Mouse (Mus musculus): ENCODE data around the gene Zp1. TPM values are rescaled to one million over a fixed set of nuclear protein-coding genes. Genes with fewer than 3 reads are reported as not detected.

Zp1 gene
- polyA plus RNA-seq, 1 experiment from 2014 or later: not detected

- Histone ChIP-seq H3K4me3 (ENCODE audit: low read depth, low read length) (no peak overlapping the region), H3K36me3 (replicated peaks; ENCODE audit: control insufficient read depth, insufficient read depth, low read depth, low read length) (0 out of 2 replicates have a peak, but pooled peaks cover under 1% of the 10 kb centered on the region), H3K27ac (replicated peaks; ENCODE audit: low read depth, low read length) (no peak overlapping the region), H3K27me3 (ENCODE audit: control insufficient read depth, insufficient read depth, low read length) (no peaks in the 10 kb centered on the region), H3K9me3 (replicated peaks; ENCODE audit: control insufficient read depth, low read length) (no peaks in the 10 kb centered on the region), H3K9ac (replicated peaks; ENCODE audit: low read length) (no peak overlapping the region), H3K4me2 (ENCODE audit: low read depth, low read length) (no peak overlapping the region), H3K4me1 (ENCODE audit: control insufficient read depth, insufficient read depth, low read length) (no peaks in the 10 kb centered on the region; the same call in 1 of the 2 replicates)
- no peak for DNase-seq (ENCODE audit: low spot score)
- 56% methylated on average over 3 of the region's 3 CpGs for WGBS
- no peak for ATAC-seq (replicated peaks; ENCODE audit: insufficient number of reproducible peaks, low FRiP score, low TSS enrichment, low read depth)
Measured at GRCm38 (mm10) chr19:10938771-10939170, 18.3 kb upstream of the Zp1 start.

GRCm38 (mm10) chr19:10937110-10937563 is 16.7 kb upstream of the Zp1 start, which contains the start of gene Ptgdr2:
TSS of gene Ptgdr2 (plus strand) at chr19:10937160.
- H3K9ac ChIP-seq (replicated peaks; ENCODE audit: low read length): no peak within 1 kb of the TSS
- no peak for ATAC-seq (replicated peaks; ENCODE audit: insufficient number of reproducible peaks, low FRiP score, low TSS enrichment, low read depth)
- H3K9me3 ChIP-seq (replicated peaks; ENCODE audit: control insufficient read depth, low read length): no peaks in the 10 kb centered on the region
- H3K27me3 ChIP-seq (ENCODE audit: control insufficient read depth, insufficient read depth, low read length): no peaks in the 10 kb centered on the region
- no peak within 1 kb of the TSS for H3K4me3 ChIP-seq (ENCODE audit: low read depth, low read length)
- H3K4me1 ChIP-seq (ENCODE audit: control insufficient read depth, insufficient read depth, low read length): no peaks in the 10 kb centered on the region; the same call in 1 of the 2 replicates
- DNase-seq (ENCODE audit: low spot score): no peak
- no peak within 1 kb of the TSS for H3K27ac ChIP-seq (replicated peaks; ENCODE audit: low read depth, low read length)
- no peaks in the 10 kb centered on the region for H3K36me3 ChIP-seq (replicated peaks; ENCODE audit: control insufficient read depth, insufficient read depth, low read depth, low read length)
- no peak within 1 kb of the TSS for H3K4me2 ChIP-seq (ENCODE audit: low read depth, low read length)
- WGBS: 54% methylated on average over 5 of the region's 5 CpGs

GRCm38 (mm10) chr19:10936077-10936476 is 15.6 kb upstream of the Zp1 start:
- 88% methylated on average over 5 of the region's 5 CpGs for WGBS
- DNase-seq (ENCODE audit: low spot score) (no peak), ATAC-seq (replicated peaks; ENCODE audit: insufficient number of reproducible peaks, low FRiP score, low TSS enrichment, low read depth) (no peak)
- Histone ChIP-seq H3K4me3 (ENCODE audit: low read depth, low read length) (no peak overlapping the region), H3K4me2 (ENCODE audit: low read depth, low read length) (no peak overlapping the region), H3K9me3 (replicated peaks; ENCODE audit: control insufficient read depth, low read length) (no peaks in the 10 kb centered on the region), H3K27me3 (ENCODE audit: control insufficient read depth, insufficient read depth, low read length) (no peaks in the 10 kb centered on the region), H3K27ac (replicated peaks; ENCODE audit: low read depth, low read length) (no peak overlapping the region), H3K9ac (replicated peaks; ENCODE audit: low read length) (no peak overlapping the region), H3K36me3 (replicated peaks; ENCODE audit: control insufficient read depth, insufficient read depth, low read depth, low read length) (no peaks in the 10 kb centered on the region), H3K4me1 (ENCODE audit: control insufficient read depth, insufficient read depth, low read length) (no peaks in the 10 kb centered on the region; the same call in 1 of the 2 replicates)

GRCm38 (mm10) chr19:10935029-10935428 is 14.6 kb upstream of the Zp1 start:
- no peak for DNase-seq (ENCODE audit: low spot score)
- no peak overlapping the region for H3K4me3 ChIP-seq (ENCODE audit: low read depth, low read length)
- H3K36me3 ChIP-seq (replicated peaks; ENCODE audit: control insufficient read depth, insufficient read depth, low read depth, low read length): no peaks in the 10 kb centered on the region
- H3K9ac ChIP-seq (replicated peaks; ENCODE audit: low read length): no peak overlapping the region
- no peak overlapping the region for H3K27ac ChIP-seq (replicated peaks; ENCODE audit: low read depth, low read length)
- H3K4me2 ChIP-seq (ENCODE audit: low read depth, low read length): no peak overlapping the region
- H3K4me1 ChIP-seq (ENCODE audit: control insufficient read depth, insufficient read depth, low read length): no peaks in the 10 kb centered on the region
- 39% methylated on average over 5 of the region's 5 CpGs for WGBS
- ATAC-seq (replicated peaks; ENCODE audit: insufficient number of reproducible peaks, low FRiP score, low TSS enrichment, low read depth): no peak
- no peaks in the 10 kb centered on the region for H3K27me3 ChIP-seq (ENCODE audit: control insufficient read depth, insufficient read depth, low read length)
- H3K9me3 ChIP-seq (replicated peaks; ENCODE audit: control insufficient read depth, low read length): no peaks in the 10 kb centered on the region

- H3K27ac ChIP-seq (replicated peaks; ENCODE audit: low read depth, low read length): no peak overlapping the region
- no peaks in the 10 kb centered on the region for H3K27me3 ChIP-seq (ENCODE audit: control insufficient read depth, insufficient read depth, low read length)
- ATAC-seq (replicated peaks; ENCODE audit: insufficient number of reproducible peaks, low FRiP score, low TSS enrichment, low read depth): no peak
- H3K9me3 ChIP-seq (replicated peaks; ENCODE audit: control insufficient read depth, low read length): no peaks in the 10 kb centered on the region
- no peaks in the 10 kb centered on the region for H3K4me1 ChIP-seq (ENCODE audit: control insufficient read depth, insufficient read depth, low read length)
- no peaks in the 10 kb centered on the region for H3K36me3 ChIP-seq (replicated peaks; ENCODE audit: control insufficient read depth, insufficient read depth, low read depth, low read length)
- whole genome bisulfite sequencing: 77% methylated on average over 2 of the region's 2 CpGs
- H3K4me2 ChIP-seq (ENCODE audit: low read depth, low read length): no peak overlapping the region
- no peak overlapping the region for H3K9ac ChIP-seq (replicated peaks; ENCODE audit: low read length)
- no peak overlapping the region for H3K4me3 ChIP-seq (ENCODE audit: low read depth, low read length)
- no peak for DNase-seq (ENCODE audit: low spot score)
Measured at GRCm38 (mm10) chr19:10930641-10931040, 10.2 kb upstream of the Zp1 start.

- Histone ChIP-seq H3K9ac (replicated peaks; ENCODE audit: low read length) (no peak overlapping the region), H3K4me1 (ENCODE audit: control insufficient read depth, insufficient read depth, low read length) (no peaks in the 10 kb centered on the region), H3K9me3 (replicated peaks; ENCODE audit: control insufficient read depth, low read length) (no peaks in the 10 kb centered on the region), H3K4me3 (ENCODE audit: low read depth, low read length) (no peak overlapping the region), H3K27me3 (ENCODE audit: control insufficient read depth, insufficient read depth, low read length) (no peaks in the 10 kb centered on the region), H3K36me3 (replicated peaks; ENCODE audit: control insufficient read depth, insufficient read depth, low read depth, low read length) (no peaks in the 10 kb centered on the region), H3K4me2 (ENCODE audit: low read depth, low read length) (no peak overlapping the region), H3K27ac (replicated peaks; ENCODE audit: low read depth, low read length) (no peak overlapping the region)
- ATAC-seq (replicated peaks; ENCODE audit: insufficient number of reproducible peaks, low FRiP score, low TSS enrichment, low read depth) (no peak), DNase-seq (ENCODE audit: low spot score) (no peak)
- 50% methylated on average over 4 of the region's 4 CpGs for WGBS
Measured at GRCm38 (mm10) chr19:10926666-10927065, 6.2 kb upstream of the Zp1 start.

GRCm38 (mm10) chr19:10926123-10926621 is 5.7 kb upstream of the Zp1 start:
- Histone ChIP-seq H3K9me3 (replicated peaks; ENCODE audit: control insufficient read depth, low read length) (no peaks in the 10 kb centered on the region), H3K27ac (replicated peaks; ENCODE audit: low read depth, low read length) (no peak overlapping the region), H3K4me1 (ENCODE audit: control insufficient read depth, insufficient read depth, low read length) (no peaks in the 10 kb centered on the region), H3K27me3 (ENCODE audit: control insufficient read depth, insufficient read depth, low read length) (no peaks in the 10 kb centered on the region), H3K9ac (replicated peaks; ENCODE audit: low read length) (no peak overlapping the region), H3K36me3 (replicated peaks; ENCODE audit: control insufficient read depth, insufficient read depth, low read depth, low read length) (no peaks in the 10 kb centered on the region), H3K4me3 (ENCODE audit: low read depth, low read length) (no peak overlapping the region), H3K4me2 (ENCODE audit: low read depth, low read length) (no peak overlapping the region)
- ATAC-seq (replicated peaks; ENCODE audit: insufficient number of reproducible peaks, low FRiP score, low TSS enrichment, low read depth) (no peak), DNase-seq (ENCODE audit: low spot score) (no peak)
- 33% methylated on average over 6 of the region's 6 CpGs for WGBS

GRCm38 (mm10) chr19:10924220-10924619 is 3.8 kb upstream of the Zp1 start:
- 43% methylated on average over 4 of the region's 4 CpGs for WGBS
- ATAC-seq (replicated peaks; ENCODE audit: insufficient number of reproducible peaks, low FRiP score, low TSS enrichment, low read depth): no peak
- H3K4me2 ChIP-seq (ENCODE audit: low read depth, low read length): no peak overlapping the region

More at GRCm38 (mm10) chr19:10924220-10924619, 3.8 kb upstream of the Zp1 start:
- Histone ChIP-seq H3K4me1 (ENCODE audit: control insufficient read depth, insufficient read depth, low read length) (no peaks in the 10 kb centered on the region), H3K36me3 (replicated peaks; ENCODE audit: control insufficient read depth, insufficient read depth, low read depth, low read length) (no peaks in the 10 kb centered on the region), H3K27me3 (ENCODE audit: control insufficient read depth, insufficient read depth, low read length) (no peaks in the 10 kb centered on the region), H3K9me3 (replicated peaks; ENCODE audit: control insufficient read depth, low read length) (no peaks in the 10 kb centered on the region), H3K4me3 (ENCODE audit: low read depth, low read length) (no peak overlapping the region), H3K27ac (replicated peaks; ENCODE audit: low read depth, low read length) (no peak overlapping the region), H3K9ac (replicated peaks; ENCODE audit: low read length) (no peak overlapping the region)
- DNase-seq (ENCODE audit: low spot score): no peak

Data from embryonic facial prominence, embryonic 11.5 days (tissue).